Mouse (Mus musculus): Measurements from ENCODE around the gene Tdrd1.

GRCm38 (mm10) chr19:56826047-56826631, at the start of gene Tdrd1:
- TF ChIP-seq POLR2A (IDR thresholded peaks at IDR 0.05; ENCODE audit: control insufficient read depth in 1 of 2, insufficient read depth in 1 of 2, low read depth in 1 of 2, low read length in 2 of 2, poor library complexity in 1 of 2): no peak
- TF ChIP-seq MAX (IDR thresholded peaks at IDR 0.05; ENCODE audit: low read length): no peak
- TF ChIP-seq CTCF (IDR thresholded peaks at IDR 0.05 in 2 of 3, conservative IDR thresholded peaks at IDR 0.05 in 1 of 3; ENCODE audit: control insufficient read depth in 1 of 3, insufficient read depth in 1 of 3, low read depth in 2 of 3, low read length in 3 of 3, poor library complexity in 1 of 3, severe bottlenecking in 1 of 3): no peak
- no peak for TF ChIP-seq CHD2 (IDR thresholded peaks at IDR 0.05; ENCODE audit: low read length)
- no peak for TF ChIP-seq EP300 (IDR thresholded peaks at IDR 0.05; ENCODE audit: low read depth in 1 of 2, low read length in 2 of 2)

Data from MEL (cell line).